Mouse (Mus musculus) liver, embryonic 12.5 days (tissue): Measurements from ENCODE around the gene Gpr180. TPM values are rescaled to one million over a fixed set of nuclear protein-coding genes. Genes with fewer than 3 reads are reported as not detected.
A peak's percentile ranks its signal among the peaks of the same experiment; 100 is the strongest.
"Not testable (repeated sequence)": the region's sequence is repeated elsewhere in the genome, so short reads cannot be mapped to it uniquely, and the experiment has no call there.

Experiments
- ATAC-seq: fragments of 200-750 bp; cut with Nextera tagmentation; 2 replicates; pipeline ENCODE4 v1.8.0; 2017; ENCODE audit warnings: moderate number of reproducible peaks, mild to moderate bottlenecking, moderate library complexity
- H3K27ac ChIP-seq: fragments of 300-500 bp; sonication (generic); 2 replicates; pipeline ENCODE4 v1.5.1; 2016; ENCODE audit warnings: mild to moderate bottlenecking
- H3K27me3 ChIP-seq: fragments of 300-500 bp; sonication (generic); replicated peaks from 2 replicates; pipeline ENCODE4 v1.6.1; 2016; ENCODE audit warnings: mild to moderate bottlenecking, moderate library complexity
- H3K36me3 ChIP-seq: fragments of 300-500 bp; sonication (generic); 2 replicates; pipeline ENCODE4 v1.6.1; 2016; ENCODE audit warnings: mild to moderate bottlenecking, moderate library complexity
- H3K4me1 ChIP-seq: fragments of 300-500 bp; sonication (generic); 2 replicates; pipeline ENCODE4 v1.6.1; 2016
- H3K4me2 ChIP-seq: fragments of 300-500 bp; sonication (generic); 2 replicates; pipeline ENCODE4 v1.6.1; 2016; ENCODE audit warnings: mild to moderate bottlenecking, moderate library complexity
- H3K4me3 ChIP-seq: fragments of 300-500 bp; sonication (generic); 2 replicates; pipeline ENCODE4 v1.5.1; 2016; ENCODE audit warnings: mild to moderate bottlenecking, moderate library complexity
- H3K9ac ChIP-seq: fragments of 300-500 bp; sonication (generic); 2 replicates; pipeline ENCODE4 v1.6.1; 2016; ENCODE audit warnings: mild to moderate bottlenecking, moderate library complexity
- H3K9me3 ChIP-seq: fragments of 300-500 bp; sonication (generic); replicated peaks from 2 replicates; pipeline ENCODE4 v1.6.1; 2016; ENCODE audit warnings: mild to moderate bottlenecking, moderate library complexity
- WGBS: fragments of 180-500 bp; shearing (Covaris S2); methylation state at CpG from one replicate; pipeline ENCODE4 v1.1.7; 2016; ENCODE audit not compliant: insufficient replicate concordance; 5-methylcytosine and 5-hydroxymethylcytosine counted together
- polyA plus RNA-seq: library from polyadenylated mRNA; unstranded; fragments of >200 nt; fragmentation: Nextera tagmentation; extraction: Ambion mirVana; gene quantifications from 2 replicates; pipeline ENCODE4 v1.2.1, GENCODE M21; 2016

The Gpr180 gene
- polyA plus RNA-seq, 1 experiment from 2014 or later = 19.2 TPM

- Histone ChIP-seq H3K4me3 (peak overlapping the region; percentile 79), H3K4me1 (peaks cover 37% of the 10 kb centered on the region), H3K4me2 (peak overlapping the region; percentile 72), H3K27ac (no peak overlapping the region), H3K9me3 (no peaks in the 10 kb centered on the region), H3K27me3 (no peaks in the 10 kb centered on the region), H3K36me3 (peaks cover 30% of the 10 kb centered on the region), H3K9ac (peak overlapping the region; percentile 70)
- ATAC-seq = no peak
- WGBS = 68% methylated on average over 7 of the region's 7 CpGs
These were observed 5.5 kb upstream of the Gpr180 start for GRCm38 (mm10) chr14:118131472-118131871.

- Histone ChIP-seq H3K9me3 (no peaks in the 10 kb centered on the region), H3K9ac (peak overlapping the region; percentile 70), H3K27me3 (no peaks in the 10 kb centered on the region), H3K4me2 (peak overlapping the region; percentile 72), H3K4me1 (peaks cover 40% of the 10 kb centered on the region), H3K36me3 (peaks cover 25% of the 10 kb centered on the region), H3K27ac (peak overlapping the region; percentile 37; the same call in 1 of the 2 replicates), H3K4me3 (peak overlapping the region; percentile 79)
- no peak for ATAC-seq
- 13% methylated on average over 21 of the region's 21 CpGs for WGBS
These were observed 4.9 kb upstream of the Gpr180 start for GRCm38 (mm10) chr14:118131931-118132641.

GRCm38 (mm10) chr14:118132642-118132977, 4.3 kb upstream of the Gpr180 start, which contains the start of gene Tgds:
Tgds (minus strand) TSS chr14:118132755.
- Histone ChIP-seq H3K36me3 (peaks cover 20% of the 10 kb centered on the region), H3K9me3 (no peaks in the 10 kb centered on the region), H3K9ac (peak within 1 kb of the TSS; percentile 70), H3K4me3 (peak within 1 kb of the TSS; percentile 79), H3K4me1 (peaks cover 40% of the 10 kb centered on the region), H3K4me2 (peak within 1 kb of the TSS; percentile 72), H3K27ac (peak within 1 kb of the TSS; percentile 37; the same call in 1 of the 2 replicates), H3K27me3 (no peaks in the 10 kb centered on the region)
- under 1% methylated on average over 28 of the region's 28 CpGs for WGBS
- ATAC-seq = peak; percentile 76

- Histone ChIP-seq H3K4me3 (peak overlapping the region; percentile 68), H3K9ac (peak overlapping the region; percentile 79), H3K27me3 (no peaks in the 10 kb centered on the region), H3K27ac (no peak overlapping the region), H3K4me1 (peaks cover 29% of the 10 kb centered on the region), H3K9me3 (no peaks in the 10 kb centered on the region), H3K4me2 (peak overlapping the region; percentile 94), H3K36me3 (peaks cover 30% of the 10 kb centered on the region)
- ATAC-seq = no peak
- 1% methylated on average over 13 of the region's 13 CpGs for WGBS
These were observed 529 bp downstream of the Gpr180 start for GRCm38 (mm10) chr14:118137487-118137886.

- no peaks in the 10 kb centered on the region for H3K27me3 ChIP-seq
These were observed 5.3 kb downstream of the Gpr180 start for GRCm38 (mm10) chr14:118142283-118142682.

GRCm38 (mm10) chr14:118148046-118148445, 11.1 kb downstream of the Gpr180 start:
- H3K27ac ChIP-seq = no peak overlapping the region
- ATAC-seq = no peak
- H3K9me3 ChIP-seq = no peaks in the 10 kb centered on the region
- H3K36me3 ChIP-seq = peaks cover 19% of the 10 kb centered on the region
- no peaks in the 10 kb centered on the region for H3K27me3 ChIP-seq
- H3K4me1 ChIP-seq = no peaks in the 10 kb centered on the region
- H3K4me2 ChIP-seq = no peak overlapping the region
- 86% methylated on average over 13 of the region's 13 CpGs for WGBS
- no peak overlapping the region for H3K9ac ChIP-seq
- H3K4me3 ChIP-seq = no peak overlapping the region

More at GRCm38 (mm10) chr14:118142283-118142682, 5.3 kb downstream of the Gpr180 start:
- ATAC-seq = no peak
- Histone ChIP-seq H3K9me3 (no peaks in the 10 kb centered on the region), H3K36me3 (peaks cover 34% of the 10 kb centered on the region), H3K27ac (no peak overlapping the region), H3K4me1 (peaks cover 12% of the 10 kb centered on the region), H3K9ac (no peak overlapping the region), H3K4me3 (no peak overlapping the region), H3K4me2 (no peak overlapping the region)
- 82% methylated on average over 5 of the region's 5 CpGs for WGBS

- H3K4me3 ChIP-seq = no peak overlapping the region
- H3K4me2 ChIP-seq = no peak overlapping the region
- no peaks in the 10 kb centered on the region for H3K9me3 ChIP-seq
- ATAC-seq = no peak
- H3K27me3 ChIP-seq = no peaks in the 10 kb centered on the region
- H3K9ac ChIP-seq = no peak overlapping the region
- H3K27ac ChIP-seq = no peak overlapping the region
- 78% methylated on average over 10 of the region's 10 CpGs for WGBS
- H3K36me3 ChIP-seq = peaks cover 23% of the 10 kb centered on the region
- H3K4me1 ChIP-seq = no peaks in the 10 kb centered on the region
These were observed 11.6 kb downstream of the Gpr180 start for GRCm38 (mm10) chr14:118148554-118148953.

- no peaks in the 10 kb centered on the region for H3K27me3 ChIP-seq
- no peaks in the 10 kb centered on the region for H3K4me1 ChIP-seq
- no peak overlapping the region for H3K4me3 ChIP-seq
- WGBS = 81% methylated on average over 26 of the region's 26 CpGs
- no peak for ATAC-seq
- no peaks in the 10 kb centered on the region for H3K9me3 ChIP-seq
- H3K36me3 ChIP-seq = peaks cover 36% of the 10 kb centered on the region
- no peak overlapping the region for H3K4me2 ChIP-seq
- no peak overlapping the region for H3K27ac ChIP-seq
- H3K9ac ChIP-seq = no peak overlapping the region
These were observed 13.9 kb downstream of the Gpr180 start for GRCm38 (mm10) chr14:118150656-118151551.

GRCm38 (mm10) chr14:118151651-118152293, 14.8 kb downstream of the Gpr180 start:
- no peaks in the 10 kb centered on the region for H3K27me3 ChIP-seq
- no peak overlapping the region for H3K27ac ChIP-seq
- no peak overlapping the region for H3K4me2 ChIP-seq
- no peaks in the 10 kb centered on the region for H3K9me3 ChIP-seq
- no peak overlapping the region for H3K9ac ChIP-seq
- ATAC-seq = no peak
- no peak overlapping the region for H3K4me3 ChIP-seq
- 76% methylated on average over 5 of the region's 5 CpGs for WGBS
- peaks cover 42% of the 10 kb centered on the region for H3K36me3 ChIP-seq
- H3K4me1 ChIP-seq = no peaks in the 10 kb centered on the region

- 82% methylated on average over 8 of the region's 8 CpGs for WGBS
- Histone ChIP-seq H3K9ac (no peak overlapping the region), H3K4me3 (no peak overlapping the region), H3K36me3 (peaks cover 42% of the 10 kb centered on the region), H3K27me3 (no peaks in the 10 kb centered on the region), H3K27ac (no peak overlapping the region), H3K4me2 (no peak overlapping the region), H3K4me1 (no peaks in the 10 kb centered on the region), H3K9me3 (no peaks in the 10 kb centered on the region)
- ATAC-seq = peak; percentile 32; the same call in 1 of the 2 replicates
These were observed 15.3 kb downstream of the Gpr180 start for GRCm38 (mm10) chr14:118152294-118152651.

- not testable (repeated sequence) for H3K4me2 ChIP-seq, H3K9me3 ChIP-seq, H3K9ac ChIP-seq, H3K4me1 ChIP-seq, H3K27me3 ChIP-seq, H3K27ac ChIP-seq, ATAC-seq, H3K4me3 ChIP-seq
- peaks cover 57% of the 10 kb centered on the region for H3K36me3 ChIP-seq
- 84% methylated on average over 16 of the region's 16 CpGs for WGBS
These were observed 19.1 kb downstream of the Gpr180 start for GRCm38 (mm10) chr14:118156056-118156455.

- Histone ChIP-seq H3K27me3 (no peaks in the 10 kb centered on the region), H3K4me1 (no peaks in the 10 kb centered on the region), H3K36me3 (peaks cover 64% of the 10 kb centered on the region), H3K4me3 (no peak overlapping the region), H3K9ac (no peak overlapping the region), H3K9me3 (no peaks in the 10 kb centered on the region), H3K27ac (no peak overlapping the region), H3K4me2 (no peak overlapping the region)
- WGBS = 75% methylated on average over 10 of the region's 10 CpGs
- no peak for ATAC-seq
These were observed 19.8 kb downstream of the Gpr180 start for GRCm38 (mm10) chr14:118156740-118157139.
